Comparison of ENCODE assay signal across 7 mouse cellular contexts in genomic region chr2:94264631-94265098, GRCm38 (mm10).
DNase-seq lines count a peak whose midpoint lies in the region; ATAC-seq and TF ChIP-seq lines count a peak whose summit lies in the region.

No protein-coding gene starts in this region.

- H3K4me2 ChIP-seq in lung, embryonic 16.5 days (ENCODE audit: low read depth, low read length) = peak overlapping the region; percentile 62
- H3K4me2 ChIP-seq in forebrain, embryonic 11.5 days (ENCODE audit: low read depth, low read length, severe bottlenecking) = peak overlapping the region; percentile 61
- peak overlapping the region; percentile 66 for H3K4me2 ChIP-seq in limb, embryonic 12.5 days
- peak overlapping the region; percentile 73 for H3K4me2 ChIP-seq in stomach, embryonic 14.5 days (replicated peaks; ENCODE audit: low read depth, low read length)

- 0% methylated on average over 12 of the region's 12 CpGs for WGBS in lung, embryonic 16.5 days
- WGBS in lung, adult 2 months = under 1% methylated on average over 12 of the region's 12 CpGs
- 0% methylated on average over 12 of the region's 12 CpGs for WGBS in forebrain, embryonic 11.5 days
- under 1% methylated on average over 12 of the region's 12 CpGs for WGBS in limb, embryonic 12.5 days
- WGBS in stomach, embryonic 14.5 days = 0% methylated on average over 12 of the region's 12 CpGs

- no peak for TF ChIP-seq POLR2A in lung, adult 2 months (IDR thresholded peaks at IDR 0.05; ENCODE audit: borderline replicate concordance, extremely low read depth, low read depth, low read length)

- H3K9me3 ChIP-seq in lung, embryonic 16.5 days (ENCODE audit: control insufficient read depth, low read length) = no peaks in the 10 kb centered on the region
- H3K9me3 ChIP-seq in forebrain, embryonic 11.5 days (ENCODE audit: control insufficient read depth, low read length) = no peaks in the 10 kb centered on the region
- H3K9me3 ChIP-seq in limb, embryonic 12.5 days = no peaks in the 10 kb centered on the region
- H3K9me3 ChIP-seq in stomach, embryonic 14.5 days (ENCODE audit: control insufficient read depth, low read depth, low read length) = no peaks in the 10 kb centered on the region

- peaks cover 21% of the 10 kb centered on the region for H3K4me1 ChIP-seq in lung, embryonic 16.5 days (replicated peaks; ENCODE audit: control insufficient read depth, insufficient read depth, low read length)
- no peaks in the 10 kb centered on the region for H3K4me1 ChIP-seq in lung, adult 2 months (ENCODE audit: control insufficient read depth, insufficient read depth, low read length)
- H3K4me1 ChIP-seq in forebrain, embryonic 11.5 days (replicated peaks; ENCODE audit: control insufficient read depth, insufficient read depth, low read length) = peaks cover 26% of the 10 kb centered on the region
- peaks cover 23% of the 10 kb centered on the region for H3K4me1 ChIP-seq in limb, embryonic 12.5 days (replicated peaks)
- peaks cover 17% of the 10 kb centered on the region; the same call in 1 of the 2 replicates for H3K4me1 ChIP-seq in stomach, embryonic 14.5 days (ENCODE audit: control insufficient read depth, insufficient read depth, low read length)

- H3K9ac ChIP-seq in lung, embryonic 16.5 days (ENCODE audit: low read length) = 0 out of 2 replicates have a peak overlapping the region, but pooled peaks have one; percentile 13
- peak overlapping the region; percentile 61 for H3K9ac ChIP-seq in forebrain, embryonic 11.5 days (ENCODE audit: low read length)
- H3K9ac ChIP-seq in limb, embryonic 12.5 days (replicated peaks) = 0 out of 2 replicates have a peak overlapping the region, but pooled peaks have one; percentile 40
- no peak overlapping the region for H3K9ac ChIP-seq in stomach, embryonic 14.5 days (replicated peaks; ENCODE audit: low read depth, low read length)

- no peaks in the 10 kb centered on the region for H3K36me3 ChIP-seq in lung, embryonic 16.5 days (ENCODE audit: control insufficient read depth, insufficient read depth, low read length)
- no peaks in the 10 kb centered on the region for H3K36me3 ChIP-seq in forebrain, embryonic 11.5 days (ENCODE audit: control insufficient read depth, insufficient read depth, low read length)
- no peaks in the 10 kb centered on the region for H3K36me3 ChIP-seq in limb, embryonic 12.5 days
- no peaks in the 10 kb centered on the region for H3K36me3 ChIP-seq in stomach, embryonic 14.5 days (ENCODE audit: control insufficient read depth, insufficient read depth, low read length)

- H3K27ac ChIP-seq in lung, embryonic 16.5 days (ENCODE audit: low read length) = no peak overlapping the region
- peak overlapping the region; percentile 87 for H3K27ac ChIP-seq in forebrain, embryonic 11.5 days (ENCODE audit: low read depth, low read length)
- H3K27ac ChIP-seq in limb, embryonic 12.5 days = no peak overlapping the region
- H3K27ac ChIP-seq in stomach, embryonic 14.5 days (ENCODE audit: low read length) = no peak overlapping the region

- H3K27me3 ChIP-seq in lung, embryonic 16.5 days (ENCODE audit: control insufficient read depth, insufficient read depth, low read depth, low read length) = peaks cover 5% of the 10 kb centered on the region
- no peaks in the 10 kb centered on the region for H3K27me3 ChIP-seq in forebrain, embryonic 11.5 days (ENCODE audit: control insufficient read depth, insufficient read depth, low read length)
- H3K27me3 ChIP-seq in limb, embryonic 12.5 days = peaks cover 70% of the 10 kb centered on the region
- no peaks in the 10 kb centered on the region for H3K27me3 ChIP-seq in stomach, embryonic 14.5 days (ENCODE audit: control insufficient read depth, insufficient read depth, low read length)

- no peak for ATAC-seq in lung, embryonic 16.5 days (ENCODE audit: low read depth)
- ATAC-seq in forebrain, embryonic 11.5 days (replicated peaks; ENCODE audit: low FRiP score) = peak; percentile 55
- ATAC-seq in limb, embryonic 12.5 days (ENCODE audit: insufficient number of reproducible peaks, insufficient read depth, low FRiP score, low TSS enrichment, low read depth) = no peak
- ATAC-seq in stomach, embryonic 14.5 days (ENCODE audit: insufficient number of reproducible peaks, insufficient read depth, low FRiP score, low read depth) = 0 out of 2 replicates have a peak, but pooled peaks have one; percentile 14

- DNase-seq in lung, adult 2 months = no peak
- peak; percentile 75 for DNase-seq in forebrain, embryonic 11.5 days (ENCODE audit: low spot score)
- no peak for DNase-seq in natural killer cell, adult 2 months (ENCODE audit: low spot score in 2 of 2)
- no peak for DNase-seq in ovary, adult 18-20 months (ENCODE audit: low spot score)

- TF ChIP-seq CTCF in lung, adult 2 months (IDR thresholded peaks at IDR 0.05; ENCODE audit: insufficient read depth, low read length) = no peak

- peak overlapping the region; percentile 28 for H3K4me3 ChIP-seq in lung, embryonic 16.5 days (ENCODE audit: low read length)
- H3K4me3 ChIP-seq in lung, adult 2 months (replicated peaks; ENCODE audit: extremely low read depth, low read depth, low read length) = no peak overlapping the region
- peak overlapping the region; percentile 48 for H3K4me3 ChIP-seq in forebrain, embryonic 11.5 days (ENCODE audit: low read depth, low read length)
- peak overlapping the region; percentile 18 for H3K4me3 ChIP-seq in limb, embryonic 12.5 days (replicated peaks)
- H3K4me3 ChIP-seq in stomach, embryonic 14.5 days (ENCODE audit: low read depth, low read length) = peak overlapping the region; percentile 20

Comparison
In these comparisons a context has a peak if more than half of its experiments do, and no peak if none do; other contexts are left out.
1. ATAC-seq: peak in forebrain, embryonic 11.5 days (single experiment) and stomach, embryonic 14.5 days (single experiment); none in lung, embryonic 16.5 days (single experiment) and limb, embryonic 12.5 days (single experiment).
2. Peak in every context shown above with its lines, with median percentiles within 50 percentile points of each other: H3K4me2 ChIP-seq.